Mouse (Mus musculus) heart, adult 9 months (tissue): ENCODE measurements at regions not wholly inside any gene's neighbourhood (a gene's known extent, or its start where the extent isn't known, plus 50 kb on each side); places are given as distances from the start of the nearest gene placed in this dataset.

Experiments used
- DNase-seq, 2 experiments: peaks; one replicate each; pipeline ENCODE4 v3.0.0; 2022; ENCODE audit warnings: low spot score in 2 of 2

GRCm38 (mm10) chr2:115309856-115310631 lies 271.5 kb upstream of the BC052040 start:
- no peak for DNase-seq

GRCm38 (mm10) chr2:115318551-115318950 lies 263.0 kb upstream of the BC052040 start:
- DNase-seq, result no peak

DNA sequence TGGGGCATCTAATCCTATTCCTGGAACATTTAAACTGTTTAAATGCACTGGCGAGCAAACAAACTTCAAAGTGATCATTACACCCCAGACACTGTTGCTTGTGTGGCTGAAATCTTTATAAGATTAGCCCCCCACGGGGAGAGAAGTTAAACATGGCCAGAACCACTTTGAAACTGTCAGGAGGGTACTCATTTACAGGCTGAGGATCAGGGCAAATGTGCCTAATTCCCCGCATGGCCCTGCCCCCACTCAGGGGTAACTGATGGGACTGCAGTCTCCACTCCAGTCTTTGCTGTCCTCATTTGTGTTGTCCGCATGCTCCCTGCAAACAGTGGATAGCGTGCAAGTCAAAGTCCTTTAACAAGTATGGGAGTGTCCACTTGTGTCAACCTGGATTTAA lies 258.9 kb upstream of the BC052040 start:
- DNase-seq, result no peak

DNA sequence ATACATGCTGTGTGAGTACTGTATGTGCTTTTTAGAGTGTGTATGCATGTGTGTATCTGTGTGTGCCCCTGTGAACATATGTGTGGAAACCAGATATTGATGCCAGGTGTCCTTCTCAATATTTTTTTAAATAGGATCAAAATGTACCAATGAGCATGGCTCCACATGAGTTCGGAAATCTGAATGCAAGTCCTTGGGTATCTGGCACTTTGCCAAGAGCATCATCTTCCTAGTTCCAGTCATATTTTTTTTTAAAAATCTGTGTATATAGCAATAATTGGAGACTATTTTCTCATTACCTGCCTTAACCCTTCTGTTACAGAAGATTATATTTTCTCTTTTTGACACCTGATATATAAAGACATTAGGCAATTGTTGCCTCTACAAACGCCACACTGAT lies 255.0 kb upstream of the BC052040 start:
- no peak for DNase-seq

DNA sequence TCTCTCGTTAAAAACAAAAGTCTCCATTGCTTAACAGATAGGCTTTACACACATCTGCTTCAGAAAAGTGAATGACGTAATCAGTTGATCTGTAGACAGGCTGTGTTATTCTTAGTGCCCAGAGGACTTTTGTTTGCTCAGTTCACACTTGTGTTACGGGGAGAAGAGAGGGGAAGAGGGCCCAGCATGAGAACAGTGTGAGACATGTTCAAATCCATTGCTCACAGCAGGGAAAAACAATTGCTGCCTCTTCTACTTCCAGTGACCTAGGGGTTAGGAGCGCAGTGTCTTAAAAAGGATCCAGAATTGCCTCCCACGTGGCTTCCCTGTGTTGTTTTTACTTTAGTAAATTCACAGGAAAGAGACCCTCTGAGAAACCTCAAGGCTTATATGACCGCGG lies 243.3 kb upstream of the BC052040 start:
- no peak for DNase-seq

DNA sequence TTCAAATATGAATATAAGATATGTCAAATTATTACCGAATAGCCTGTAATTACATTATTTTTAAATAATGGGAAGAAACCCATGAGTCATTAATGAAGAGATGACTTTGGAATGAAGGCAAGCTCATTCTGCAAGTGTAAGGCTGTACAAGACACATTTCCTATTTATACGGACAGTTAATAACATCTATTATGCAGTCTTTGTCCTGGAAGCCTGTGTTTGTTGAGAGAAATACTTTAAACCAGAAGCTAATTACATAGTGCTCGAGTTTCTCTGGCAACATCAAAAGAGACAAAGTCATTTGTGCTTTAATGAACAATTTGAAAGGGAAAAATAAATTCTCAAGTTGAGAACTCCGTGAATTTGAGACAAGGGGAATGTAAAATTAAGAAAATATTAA lies 242.5 kb upstream of the BC052040 start:
- DNase-seq, result no peak

DNA sequence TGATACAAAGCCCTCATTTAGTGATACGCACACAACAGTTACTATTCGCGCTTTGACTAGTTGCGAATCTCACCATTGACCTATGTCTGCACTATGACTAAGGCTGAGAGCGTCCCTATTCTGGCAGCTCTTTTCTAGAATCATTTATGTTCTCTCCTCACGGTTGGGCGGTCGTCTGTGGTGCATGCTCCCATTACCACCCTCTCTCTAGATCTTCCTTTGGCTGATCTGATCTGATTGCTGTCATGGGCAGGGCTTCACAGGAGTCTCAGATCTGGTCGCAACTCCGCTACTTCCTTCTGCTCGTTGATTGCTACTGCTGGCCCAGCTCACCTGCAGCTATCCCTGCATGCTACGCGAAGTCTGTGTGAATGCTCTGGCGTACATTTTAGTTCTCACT lies 239.2 kb upstream of the BC052040 start:
- DNase-seq, result no peak

- no peak for DNase-seq
These were observed 235.0 kb upstream of the BC052040 start for GRCm38 (mm10) chr2:115346551-115346950.

GRCm38 (mm10) chr2:115348263-115348662 lies 233.3 kb upstream of the BC052040 start:
- DNase-seq, result no peak

DNA sequence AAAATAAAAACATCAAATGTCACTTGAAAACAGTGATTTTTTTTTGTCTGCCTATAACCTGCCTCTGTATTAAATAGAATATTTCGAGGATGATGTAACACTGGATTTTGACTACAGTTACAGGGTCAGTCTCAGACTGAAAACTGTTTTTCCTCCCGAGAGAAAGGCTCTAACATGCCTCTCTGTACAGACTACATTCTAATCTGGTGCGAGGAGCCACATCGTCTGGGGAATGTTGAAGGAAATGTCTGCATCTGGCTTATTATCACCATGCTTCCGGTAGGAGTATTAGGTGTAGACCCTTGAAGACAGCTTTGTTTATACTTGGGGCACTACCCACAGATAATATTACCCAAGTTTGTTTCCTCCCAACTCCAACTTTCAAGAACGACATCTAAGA lies 210.4 kb upstream of the BC052040 start:
- DNase-seq, result no peak

- no peak for DNase-seq
These were observed 206.2 kb upstream of the BC052040 start for GRCm38 (mm10) chr2:115375336-115375735.

- peak in 1 of 2 experiments; percentile 2 for DNase-seq
These were observed 196.9 kb upstream of the BC052040 start for GRCm38 (mm10) chr2:115384414-115385180.

GRCm38 (mm10) chr2:115385207-115386168 lies 196.0 kb upstream of the BC052040 start:
- DNase-seq, result no peak

DNA sequence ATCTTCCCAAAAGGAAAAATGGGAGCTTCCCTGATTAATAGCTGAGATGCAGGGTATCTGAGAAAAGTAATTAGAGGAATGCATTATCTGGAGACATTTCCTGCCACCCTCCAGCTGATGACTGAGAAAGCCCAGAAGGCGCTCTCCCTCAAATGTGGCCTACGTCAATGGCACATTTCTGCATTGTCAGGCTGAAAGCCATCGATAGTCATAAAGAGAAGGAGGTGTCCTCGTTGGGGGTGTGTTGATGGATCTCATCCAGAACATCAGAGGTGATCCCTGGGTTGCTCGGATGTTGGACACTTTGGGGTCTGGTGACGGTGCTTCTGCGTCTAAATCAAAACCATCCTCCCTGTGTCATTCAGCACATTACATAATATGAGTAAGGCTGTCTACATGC lies 189.9 kb upstream of the BC052040 start:
- DNase-seq, result no peak

DNA sequence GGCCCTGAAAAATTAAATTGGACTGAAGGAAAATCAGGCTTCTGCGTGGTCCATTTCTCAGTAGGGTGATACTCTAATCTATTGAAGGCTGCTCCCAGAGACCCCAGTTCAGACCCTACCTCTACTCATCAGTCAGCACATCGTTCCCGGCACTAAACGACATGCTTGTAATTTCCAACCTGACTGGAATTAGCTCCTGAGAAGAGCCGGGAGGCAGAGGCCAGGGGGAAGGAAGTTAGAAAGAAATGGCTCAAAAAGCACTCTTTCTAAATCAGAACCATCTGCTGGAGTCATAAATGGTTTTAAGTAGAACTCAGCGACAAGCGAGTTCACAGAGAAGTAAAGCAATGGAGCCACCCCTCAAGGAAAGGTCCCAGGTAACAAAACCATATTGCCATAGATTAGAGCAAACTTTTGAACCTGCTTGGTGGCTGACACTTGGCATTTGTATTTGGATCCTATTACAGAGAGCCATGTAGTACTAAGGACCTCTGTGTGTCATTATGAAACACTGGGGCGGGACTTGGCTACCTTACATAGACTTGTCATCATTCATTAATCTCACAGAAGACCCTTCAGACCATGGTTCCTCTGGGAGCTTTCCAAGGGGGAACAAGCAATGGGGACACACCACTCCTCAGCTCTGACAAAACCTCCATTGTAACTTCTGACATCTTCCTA lies 189.3 kb upstream of the BC052040 start:
- no peak for DNase-seq

DNA sequence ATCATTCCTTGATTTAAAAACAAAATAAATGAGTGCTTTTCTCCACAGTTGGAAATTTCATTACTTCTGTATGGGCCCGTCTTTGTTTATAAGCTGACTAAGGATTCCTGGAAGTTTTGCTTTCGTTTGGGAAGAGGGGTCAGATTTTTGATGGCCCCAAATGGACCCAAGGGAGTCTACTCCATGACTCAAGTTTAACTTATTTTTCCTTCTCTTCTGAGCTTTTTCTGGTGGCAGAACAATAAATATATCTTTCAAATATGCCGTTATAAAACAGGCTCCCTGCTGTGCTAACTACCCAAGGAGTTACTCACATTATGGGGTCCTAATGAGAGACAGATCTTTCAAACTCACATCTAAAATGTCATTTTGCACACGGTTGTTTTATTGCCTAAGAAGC lies 187.4 kb upstream of the BC052040 start:
- no peak for DNase-seq

- no peak for DNase-seq
These were observed 183.0 kb upstream of the BC052040 start for GRCm38 (mm10) chr2:115398550-115398949.

DNA sequence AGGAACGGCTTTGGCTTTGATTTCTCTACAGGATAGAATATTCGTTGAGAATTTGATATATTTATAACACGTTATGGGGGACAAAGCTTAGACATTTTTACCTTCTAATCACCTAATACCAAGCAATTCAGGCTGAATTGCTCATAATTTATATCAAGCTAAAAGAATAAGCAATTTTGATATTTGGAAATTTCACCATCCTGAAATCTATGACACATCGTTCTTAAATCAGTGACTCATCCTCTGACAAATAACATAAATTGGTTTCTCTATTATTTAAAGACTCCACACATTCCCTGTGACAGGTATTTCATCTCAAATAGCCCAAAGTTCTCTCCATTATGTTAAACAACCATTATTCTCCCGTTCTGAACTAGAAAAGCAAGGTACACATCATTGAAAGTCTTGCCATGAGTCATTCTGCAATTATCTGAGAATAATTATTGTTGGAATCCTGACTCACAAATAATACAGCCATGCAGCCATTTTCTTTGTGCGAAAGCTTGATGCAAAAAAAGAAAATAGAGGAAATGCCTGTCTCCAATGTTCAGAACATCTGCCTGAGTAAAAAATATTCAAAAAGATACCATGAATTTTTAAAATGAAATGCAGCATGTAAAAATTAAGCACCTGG lies 182.3 kb upstream of the BC052040 start:
- DNase-seq, result no peak

- DNase-seq, result no peak
These were observed 181.4 kb upstream of the BC052040 start for GRCm38 (mm10) chr2:115399987-115400550.

DNA sequence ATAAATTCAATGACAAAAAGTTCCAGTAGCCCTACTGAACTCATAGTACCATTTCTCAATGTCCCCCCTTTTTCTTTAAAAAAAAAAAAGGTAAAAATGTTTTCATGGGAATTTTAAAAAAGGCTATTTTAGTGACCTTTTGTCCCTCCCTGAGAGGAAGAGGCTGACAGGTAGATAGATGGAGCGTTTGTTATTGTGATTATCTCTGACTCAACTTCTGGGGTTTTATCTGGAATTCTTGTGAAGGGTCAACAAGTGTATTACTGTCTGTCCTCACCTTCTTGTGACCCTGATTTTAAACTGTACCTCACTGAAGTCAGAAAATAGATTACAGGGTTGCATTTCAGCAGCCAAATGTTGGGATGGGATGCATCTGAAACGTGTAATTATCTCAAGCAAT lies 179.3 kb upstream of the BC052040 start:
- DNase-seq, result no peak

GRCm38 (mm10) chr2:115432476-115432875 lies 149.0 kb upstream of the BC052040 start:
- DNase-seq, result no peak
